Mouse (Mus musculus): ENCODE data around the gene Myrfl.

Gene Myrfl

DNA sequence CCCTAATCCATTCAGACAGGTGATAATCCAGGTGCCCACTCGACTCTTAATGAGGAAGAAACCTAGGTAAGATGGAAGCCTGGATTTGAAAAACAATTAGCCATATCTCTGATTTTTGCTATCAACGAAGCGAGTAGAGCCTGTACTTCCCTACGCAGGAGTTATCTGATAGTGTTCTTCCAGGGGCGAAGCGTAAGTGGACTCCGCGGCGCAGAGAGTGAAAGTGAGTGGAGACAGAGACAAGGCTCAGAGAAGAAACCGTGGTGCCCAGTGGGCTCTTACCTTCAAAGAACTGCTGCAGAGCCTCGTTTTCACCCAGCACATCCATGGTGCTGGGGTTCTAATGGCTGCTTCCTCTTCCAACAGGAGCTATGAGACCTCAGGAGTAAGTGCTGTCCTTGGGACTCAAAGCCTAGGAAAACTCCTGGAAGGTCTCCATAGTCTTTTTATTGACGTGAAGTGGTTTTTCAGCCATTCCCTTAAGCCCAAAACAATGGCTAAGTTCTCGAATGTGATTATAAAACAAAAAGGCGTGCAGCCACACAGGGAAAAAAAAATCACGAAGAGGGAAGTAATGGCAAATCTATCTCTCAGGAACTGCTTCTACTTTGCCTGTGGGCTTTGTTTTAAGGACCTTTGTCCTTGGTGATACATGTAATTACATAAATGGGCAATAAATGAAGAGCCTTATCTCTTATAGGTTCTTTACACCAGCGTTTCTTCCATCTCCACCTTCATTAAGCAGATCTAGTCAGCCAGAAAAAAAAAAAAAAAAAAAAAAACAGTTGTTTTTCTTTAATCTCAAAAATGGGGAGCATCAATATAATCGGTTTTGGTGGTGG, at the start of gene Myrfl:
Myrfl (minus strand) TSS at position 584 of the 842 bp plus-strand sequence.
- DNase-seq = no peak

DNA sequence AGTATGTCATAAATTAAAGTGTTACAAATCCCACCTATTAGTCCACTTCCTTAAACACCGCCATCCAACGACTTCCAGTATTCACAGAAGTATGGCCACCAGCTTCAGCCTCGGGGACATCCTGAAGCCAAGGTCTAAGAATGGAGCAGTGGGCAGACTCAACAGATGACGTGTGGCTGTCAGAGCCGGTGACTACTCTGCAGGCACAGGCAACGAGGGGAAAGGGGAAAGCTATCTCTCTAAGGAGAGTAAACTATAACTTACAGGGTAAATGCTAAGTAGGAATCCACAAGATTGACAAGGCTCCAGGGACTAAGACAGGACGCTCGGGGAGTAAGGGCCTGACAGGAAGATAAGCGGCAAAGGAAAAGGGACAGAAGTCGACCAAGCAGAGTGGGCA, 48.2 kb upstream of the Myrfl start:
- DNase-seq = no peak

DNA sequence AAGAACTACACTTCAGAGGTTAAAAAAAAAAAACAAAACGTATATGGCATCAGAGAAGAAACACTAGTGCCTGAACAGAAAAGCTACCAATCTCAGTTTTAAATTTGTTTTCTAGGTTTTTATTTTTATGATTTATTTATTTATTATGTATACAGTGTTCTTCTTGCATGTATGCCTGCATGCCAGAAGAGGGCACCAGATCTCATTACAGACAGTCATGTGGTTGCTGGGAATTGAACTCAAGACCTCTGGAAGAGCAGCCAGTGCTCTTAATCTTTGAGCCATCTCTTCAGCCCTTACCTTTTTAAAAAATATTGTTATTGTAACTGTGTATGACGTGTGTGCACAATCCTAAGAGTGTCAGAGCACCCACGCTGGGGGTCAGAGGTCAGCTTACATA, 47.4 kb upstream of the Myrfl start:
- DNase-seq = no peak

DNA sequence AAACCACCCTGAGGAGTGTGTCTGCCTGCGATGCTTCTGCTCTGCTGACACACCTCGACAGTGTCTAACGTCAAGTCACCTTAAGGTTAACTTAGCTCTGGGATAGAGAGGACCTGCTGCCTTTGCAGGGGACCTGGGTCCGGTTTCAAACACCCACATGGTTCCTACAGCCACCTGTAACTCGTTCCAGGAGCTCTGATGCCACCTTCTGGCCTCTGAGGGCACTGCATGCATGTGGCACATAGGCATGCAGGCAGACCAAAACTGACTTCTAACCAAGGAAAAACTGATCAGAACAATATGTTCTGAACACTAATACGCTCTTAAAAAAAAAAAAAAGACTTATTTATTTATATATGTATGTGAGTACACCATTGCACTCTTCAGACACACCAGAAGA, 46.3 kb upstream of the Myrfl start:
- peak; percentile 35 for DNase-seq

DNA sequence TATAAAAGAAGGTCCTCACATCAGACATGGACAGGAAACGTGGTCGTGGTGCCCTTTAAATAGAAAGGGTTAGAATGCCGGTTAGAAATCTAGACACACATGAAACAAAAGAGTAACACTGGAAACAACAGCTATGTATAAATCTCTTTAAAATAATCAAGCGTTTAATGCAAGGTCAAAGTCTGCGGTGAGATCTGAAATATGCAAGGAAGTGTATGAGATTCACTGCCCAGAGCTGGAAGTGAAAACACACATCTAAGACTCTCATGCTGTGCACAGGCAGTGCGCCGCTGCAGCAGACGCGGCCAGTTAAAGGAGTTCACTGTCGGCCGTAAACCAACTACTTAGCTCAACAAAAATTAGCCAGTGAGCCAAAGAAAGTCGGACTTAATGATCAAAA, 38.3 kb upstream of the Myrfl start:
- DNase-seq = no peak

DNA sequence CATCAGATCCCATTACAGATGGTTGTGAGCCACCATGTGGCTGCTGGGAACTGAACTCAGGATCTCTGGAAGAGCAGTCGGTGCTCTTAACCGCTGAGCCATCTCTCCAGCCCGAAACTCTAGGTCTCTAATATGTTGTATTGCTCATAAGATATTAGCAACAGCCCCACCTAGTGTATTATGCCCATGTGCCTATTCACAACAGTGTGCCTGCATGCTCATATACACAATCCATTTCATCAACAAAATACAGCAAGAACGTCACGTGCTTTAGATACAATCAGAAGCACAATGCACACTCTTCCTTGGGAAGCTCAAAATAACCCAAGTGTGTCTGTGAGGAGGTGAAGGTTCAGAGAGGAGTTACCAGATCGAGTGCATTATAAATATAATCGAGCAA, 37.1 kb upstream of the Myrfl start:
- DNase-seq = no peak

DNA sequence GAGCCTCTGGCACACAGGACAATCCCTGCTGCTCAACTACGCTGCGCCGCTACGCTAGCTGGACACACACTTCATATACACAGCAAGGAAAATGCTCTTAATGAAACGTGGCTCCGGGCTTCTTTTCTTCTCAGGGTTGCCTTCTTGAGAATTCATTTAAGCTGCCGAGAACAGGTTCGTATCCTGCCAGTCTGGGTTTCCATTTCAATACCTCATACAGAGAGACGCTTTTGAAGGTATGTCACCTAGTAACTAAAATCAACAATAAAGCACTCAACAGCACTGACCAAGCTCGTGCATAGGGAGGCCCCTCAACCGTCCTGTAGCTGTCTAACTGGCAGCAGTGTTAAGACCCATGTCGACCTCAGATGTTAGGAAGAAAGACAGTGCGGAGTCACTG, 35.7 kb upstream of the Myrfl start:
- DNase-seq = no peak

DNA sequence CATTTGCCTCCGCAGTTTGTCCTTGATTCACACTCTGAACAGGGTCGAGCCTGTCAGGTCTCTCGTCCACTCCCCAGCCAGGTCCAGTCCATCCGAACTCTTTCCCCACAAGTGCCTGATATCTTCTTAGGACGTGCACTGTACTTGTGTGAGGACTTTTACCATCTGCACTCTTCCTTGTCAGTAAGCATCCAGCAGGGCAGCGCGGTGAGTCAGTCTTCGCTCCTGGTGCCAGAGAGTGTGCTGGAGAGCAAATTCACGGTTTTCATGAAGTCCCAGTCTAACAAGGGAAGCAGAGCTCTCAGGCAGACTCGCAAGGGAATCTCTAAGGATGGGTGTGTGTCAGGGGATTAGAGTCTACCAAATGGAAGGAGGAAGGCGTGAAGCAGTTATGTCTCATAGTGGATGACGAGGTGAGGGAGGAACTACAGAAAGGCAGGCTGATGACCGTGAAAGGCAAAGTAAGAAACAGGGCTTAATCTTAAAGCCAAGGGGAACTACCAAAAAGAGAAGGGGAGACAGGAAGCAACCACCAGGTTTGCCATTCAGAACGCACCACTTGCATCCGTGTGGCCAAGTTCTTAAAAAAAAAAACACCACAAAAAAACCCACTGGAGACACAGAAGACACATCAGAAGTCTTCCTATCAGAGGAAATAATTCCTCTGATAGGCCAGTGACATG, 34.9 kb upstream of the Myrfl start:
- DNase-seq = no peak

DNA sequence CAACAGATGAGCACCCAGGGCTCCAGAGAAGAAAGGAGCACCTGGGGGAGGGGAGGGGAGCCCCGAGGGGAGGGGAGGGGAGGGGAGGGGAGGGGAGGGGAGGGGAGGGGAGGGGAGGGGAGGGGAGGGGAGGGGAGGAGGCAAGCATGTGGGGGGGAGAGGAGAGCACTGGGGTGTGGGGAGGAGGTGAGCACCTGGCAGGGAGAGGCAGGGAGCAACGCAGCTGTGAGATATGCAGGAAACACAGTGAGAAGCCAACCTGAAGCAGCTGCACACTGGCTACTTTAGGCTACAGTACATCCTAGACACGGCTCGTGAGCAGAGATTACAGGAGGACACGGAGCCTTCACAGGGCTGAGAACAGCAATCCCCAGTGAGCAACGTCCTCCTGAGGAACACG, 34.2 kb upstream of the Myrfl start:
- no peak for DNase-seq

DNA sequence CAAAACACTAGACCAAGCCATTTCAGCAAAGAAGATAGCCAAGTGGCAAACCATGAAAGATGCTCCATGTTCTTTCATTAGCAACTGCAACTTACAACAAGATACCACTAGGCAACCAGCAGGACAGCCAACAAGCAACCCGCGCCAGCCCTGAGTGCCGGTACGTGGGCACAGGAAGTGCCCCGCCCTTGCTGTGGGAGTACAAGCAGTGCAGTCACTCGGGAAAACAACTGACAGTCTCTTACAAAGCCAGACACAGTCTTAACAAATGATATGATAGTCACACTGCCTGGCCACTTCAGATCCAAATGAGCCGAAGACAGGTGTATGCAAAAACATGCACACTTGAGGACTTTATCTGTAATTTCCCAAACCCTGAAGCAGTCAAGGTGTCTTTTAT, 33.8 kb upstream of the Myrfl start:
- peak; percentile 51 for DNase-seq

DNA sequence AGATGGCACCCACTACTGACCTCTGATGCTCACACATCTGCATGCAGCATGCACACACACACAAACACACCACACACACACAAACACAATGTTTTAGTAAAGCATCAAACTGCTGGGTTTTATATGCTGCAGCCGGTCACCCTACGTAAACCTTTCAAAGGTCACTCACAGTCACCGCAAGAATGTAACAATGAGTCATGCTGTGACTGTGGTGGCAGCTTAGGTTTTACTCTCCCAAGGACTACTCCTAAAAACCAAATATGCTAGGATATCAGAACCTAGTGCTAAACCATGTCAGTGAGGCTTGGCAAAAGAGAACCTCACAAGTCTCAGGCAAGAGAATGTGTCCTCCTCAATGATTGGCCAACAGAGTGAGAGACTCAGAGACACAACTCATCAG, 32.1 kb upstream of the Myrfl start:
- DNase-seq = no peak

DNA sequence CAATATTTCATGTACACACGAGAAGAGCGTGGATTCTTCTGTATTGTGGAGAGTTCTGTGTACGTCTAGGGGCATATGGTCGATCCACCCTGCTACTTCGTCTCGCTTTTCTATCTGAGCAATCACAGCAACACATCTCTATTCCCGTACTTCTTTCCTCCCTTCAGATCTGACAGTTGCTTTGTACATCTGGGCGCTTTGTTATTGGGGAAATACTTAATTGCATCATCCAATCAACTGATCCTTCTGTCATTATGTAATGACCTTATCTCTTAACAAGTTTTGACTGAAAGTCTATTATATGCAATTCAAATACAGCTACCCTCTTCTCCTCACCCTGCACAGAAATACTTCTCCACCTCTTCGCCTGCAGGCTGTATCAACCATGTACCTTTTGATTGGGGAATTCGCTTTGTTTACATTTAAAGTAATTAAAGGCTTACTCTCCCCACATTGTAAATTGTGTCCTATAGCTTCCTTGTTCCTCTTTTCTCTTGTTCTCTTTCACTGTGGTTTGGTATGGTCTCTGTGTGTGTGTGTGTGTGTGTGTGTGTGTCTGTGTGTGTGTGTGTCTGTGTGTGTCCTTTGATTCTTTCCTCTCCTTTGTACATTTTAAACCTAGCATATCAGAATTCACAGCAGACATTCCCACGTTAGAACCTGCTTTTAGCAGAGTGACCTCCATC, 29.9 kb upstream of the Myrfl start:
- no peak for DNase-seq

DNA sequence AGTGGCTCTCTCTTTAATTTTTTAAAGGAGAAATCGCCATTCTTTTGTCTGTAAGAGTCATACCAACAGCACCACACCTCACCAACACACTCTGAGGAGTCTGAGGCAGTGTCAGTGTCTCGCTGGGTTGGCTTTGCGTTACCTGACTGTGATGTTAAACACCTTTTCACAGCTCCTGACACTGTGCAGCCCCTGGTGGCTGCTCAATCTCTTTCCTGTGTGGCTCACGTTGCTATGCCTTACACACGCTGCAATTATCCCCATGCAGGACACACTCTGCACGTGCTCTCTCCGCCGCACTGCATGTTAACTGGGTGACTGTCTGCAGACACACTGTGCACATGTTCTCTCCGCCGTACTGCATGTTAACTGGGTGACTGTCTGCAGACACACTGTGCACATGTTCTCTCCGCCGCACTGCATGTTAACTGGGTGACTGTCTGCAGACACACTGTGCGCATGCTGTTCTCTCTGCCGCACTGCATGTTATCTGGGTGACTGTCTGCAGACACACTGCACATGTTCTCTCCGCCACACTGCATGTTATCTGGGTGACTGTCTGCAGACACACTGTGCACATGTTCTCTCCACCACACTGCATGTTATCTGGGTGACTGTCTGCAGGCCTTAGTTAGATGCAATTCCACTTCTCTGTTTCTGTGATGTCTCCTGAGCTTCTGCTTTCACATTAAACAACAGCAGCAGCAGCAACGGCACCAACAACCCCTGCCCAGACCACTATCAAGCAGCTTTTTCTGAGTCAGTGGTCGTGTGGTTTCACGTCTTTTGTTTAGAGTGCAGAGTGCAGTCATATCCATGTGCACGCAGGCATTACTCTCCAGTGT, 27.2 kb upstream of the Myrfl start:
- no peak for DNase-seq

DNA sequence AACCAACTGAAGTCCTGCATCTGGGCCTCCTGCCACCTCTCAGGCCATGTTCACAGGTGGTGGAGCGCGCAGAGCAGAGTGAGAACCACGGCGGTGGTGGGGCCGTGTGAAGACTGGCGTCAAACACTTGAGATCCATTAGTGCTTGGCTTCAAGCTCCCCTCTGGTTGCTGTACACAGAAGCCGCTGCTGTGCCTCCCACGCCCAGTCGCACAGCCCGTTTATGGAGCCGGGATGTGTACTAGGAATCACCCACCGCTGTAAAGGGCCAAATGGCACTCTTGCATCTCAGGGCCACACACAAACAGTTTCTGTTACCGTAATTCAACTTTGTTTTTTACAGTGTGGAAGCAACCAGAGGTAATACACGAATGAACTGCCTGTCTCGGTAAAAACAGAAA, 25.4 kb upstream of the Myrfl start:
- DNase-seq = no peak

DNA sequence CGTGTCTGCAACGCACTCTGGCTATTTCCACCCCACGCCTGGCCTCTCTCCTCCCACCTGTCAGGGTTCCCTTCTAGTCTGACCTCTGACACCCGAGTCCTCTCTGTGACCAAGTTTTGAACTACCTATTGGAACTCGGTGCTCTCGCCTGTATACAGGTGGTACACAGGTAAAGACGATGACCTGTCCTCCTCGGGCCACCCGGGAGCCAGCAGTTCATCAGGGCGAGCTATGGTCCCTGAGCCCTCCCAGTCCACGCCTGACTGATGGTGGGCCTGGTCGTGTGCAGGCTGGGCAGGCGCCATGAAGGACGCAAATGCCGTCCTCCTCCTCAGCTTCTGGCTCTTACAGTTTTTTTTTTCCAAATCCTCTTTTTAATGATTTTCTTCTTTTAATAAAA, 24.7 kb upstream of the Myrfl start:
- no peak for DNase-seq

DNA sequence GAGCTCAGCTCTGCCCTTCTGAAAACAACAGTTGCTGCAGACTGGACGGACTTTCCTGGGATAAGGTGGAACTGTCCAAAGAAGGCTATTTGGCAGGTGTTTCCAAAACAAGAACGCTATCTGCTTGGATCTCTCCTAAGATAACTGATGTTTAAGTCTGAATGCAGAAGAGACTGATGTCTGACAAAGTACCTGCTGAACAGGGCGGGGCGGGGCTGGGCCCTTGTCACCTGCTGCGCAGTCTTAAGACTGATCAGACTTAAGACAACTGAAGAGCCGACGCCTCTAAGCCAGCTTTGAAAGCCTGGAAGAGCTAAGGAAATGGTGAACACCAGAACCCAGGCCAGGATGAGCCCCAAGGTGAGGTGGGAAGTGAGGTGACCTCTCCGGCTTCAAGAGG, 23.9 kb upstream of the Myrfl start:
- DNase-seq = no peak

DNA sequence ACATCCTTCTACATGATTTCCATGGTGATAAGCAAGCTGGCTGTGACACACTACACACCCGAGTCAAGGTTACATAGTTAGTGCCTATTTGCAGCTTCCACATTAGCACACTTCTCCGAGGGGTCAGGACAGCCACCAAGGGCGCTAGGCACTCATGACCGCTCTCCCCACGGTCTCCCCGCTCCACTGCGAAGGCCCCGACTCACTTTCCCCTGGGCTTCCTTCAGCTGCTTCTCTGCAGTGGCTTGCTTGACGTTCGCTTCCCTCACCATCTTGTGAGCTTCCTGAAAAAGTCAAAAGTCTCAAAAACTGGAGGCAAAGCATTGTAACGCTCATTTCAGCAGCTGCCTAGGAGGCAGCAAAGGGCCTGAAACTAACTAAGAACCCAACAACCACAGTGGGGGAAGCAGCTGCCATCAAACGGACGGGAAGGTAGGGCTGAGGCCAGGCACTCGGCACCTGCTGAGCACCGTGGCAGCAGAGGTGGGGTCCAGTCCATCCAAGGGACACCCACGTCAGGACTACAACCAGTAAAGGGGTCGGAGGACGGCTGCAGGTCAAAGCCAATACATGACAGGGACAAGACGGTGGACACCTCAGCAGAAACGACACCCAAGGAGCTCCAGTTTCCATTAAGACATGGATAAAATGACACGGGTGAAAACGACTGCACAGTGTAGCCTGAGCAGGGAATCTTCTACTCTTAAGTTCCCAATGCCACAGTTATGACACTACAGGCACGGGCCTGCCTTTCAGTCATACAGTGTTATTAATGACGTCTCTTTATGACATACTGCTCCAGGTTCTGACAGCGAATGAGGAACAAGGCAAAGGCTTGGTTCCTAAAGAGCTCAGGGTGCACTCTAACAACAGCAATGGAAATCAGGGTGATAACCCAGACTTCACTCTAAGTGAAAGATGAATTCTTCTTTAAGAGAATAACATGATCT, 22.9 kb upstream of the Myrfl start:
- no peak for DNase-seq

DNA sequence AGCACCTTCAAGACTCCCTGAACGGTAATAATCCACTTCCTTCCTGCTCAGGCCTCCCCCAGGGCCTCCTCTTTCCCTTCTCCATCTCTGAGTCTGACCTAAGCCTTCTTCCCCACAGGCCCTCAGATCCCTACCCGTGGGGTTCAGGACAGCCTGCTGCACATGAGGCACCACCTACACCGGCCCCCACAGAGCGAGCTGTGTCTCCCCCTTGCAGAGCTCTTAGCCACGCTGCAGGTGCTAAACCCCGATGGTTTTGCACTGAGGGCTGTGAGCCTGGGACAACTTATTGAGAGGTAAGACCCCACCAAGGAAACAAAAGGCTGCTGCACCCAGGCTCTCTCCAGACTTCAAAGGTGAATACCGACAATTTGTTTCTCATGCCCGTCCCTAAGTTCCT, 19.9 kb upstream of the Myrfl start:
- DNase-seq = no peak

DNA sequence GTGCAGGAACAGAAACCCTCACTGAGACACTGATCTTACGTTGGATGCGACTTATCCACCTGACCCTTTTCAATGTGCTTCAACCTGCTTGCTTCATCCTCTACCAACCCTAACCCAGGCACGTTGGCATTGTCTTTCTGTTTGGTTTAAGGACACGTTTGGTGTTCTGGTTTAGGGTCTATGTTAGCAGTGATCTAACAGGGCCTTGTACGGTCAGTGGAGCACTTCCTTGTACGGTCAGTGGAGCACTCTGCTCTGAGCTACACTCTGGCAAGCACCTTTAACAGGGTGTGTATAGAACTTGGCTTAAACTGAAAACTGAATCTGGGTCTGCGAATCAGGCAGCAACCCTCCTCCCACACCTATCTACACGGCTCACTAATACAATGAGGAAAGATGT, 18.6 kb upstream of the Myrfl start:
- DNase-seq = no peak

DNA sequence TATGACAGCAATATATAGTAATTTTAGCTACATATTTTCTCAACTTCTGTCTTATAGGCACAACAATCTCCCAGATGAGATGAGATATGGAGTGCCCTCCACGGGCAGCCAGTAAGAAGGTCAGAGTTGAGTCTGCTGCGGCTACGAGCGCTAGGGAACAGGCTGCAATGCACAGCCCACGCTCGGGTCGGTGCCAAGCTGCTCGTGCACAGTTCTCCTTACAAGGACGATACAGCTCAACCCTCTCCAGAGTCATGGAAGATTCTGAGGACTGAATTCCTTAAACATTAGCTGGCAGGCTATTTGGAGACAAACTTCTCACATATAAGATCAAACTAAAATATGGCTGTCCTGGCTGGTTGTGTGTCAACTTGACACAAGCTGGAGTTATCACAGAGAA, 17.9 kb upstream of the Myrfl start:
- peak; percentile 36 for DNase-seq

DNA sequence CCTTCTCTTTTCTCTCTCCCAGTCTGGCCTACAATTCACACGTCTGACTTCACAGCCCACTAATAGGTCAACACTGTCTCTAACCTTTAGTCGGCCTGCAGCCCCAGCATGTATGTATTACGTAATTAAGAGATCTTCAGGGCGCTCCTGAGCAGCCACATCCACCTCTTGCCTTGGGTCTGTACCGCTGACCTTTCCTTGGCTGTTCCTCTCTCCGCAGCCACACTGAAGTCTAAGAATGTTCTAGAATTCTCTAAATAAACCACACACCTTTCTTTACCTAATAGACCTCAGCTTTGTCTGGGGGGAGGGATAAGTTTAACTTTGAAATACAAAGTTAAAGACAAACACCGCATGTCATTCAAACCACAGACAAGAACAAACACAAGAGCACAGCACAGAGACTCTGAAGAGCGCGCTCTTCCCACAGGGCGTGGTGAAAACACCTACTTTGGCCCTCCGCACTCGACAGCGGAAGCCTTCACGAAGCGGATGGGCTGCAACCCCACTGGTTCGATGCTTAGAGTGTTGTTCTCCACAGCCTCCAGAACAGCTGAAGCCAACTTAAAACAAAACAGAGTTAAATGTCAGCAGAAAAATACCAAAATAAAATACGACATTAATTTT, 17.0 kb upstream of the Myrfl start:
- no peak for DNase-seq
